Mouse (Mus musculus) neural tube, embryonic 11.5 days (tissue): Measurements from ENCODE around the gene Mis18bp1. TPM values are rescaled to one million over a fixed set of nuclear protein-coding genes. Genes with fewer than 3 reads are reported as not detected.
"Not testable (repeated sequence)": the region's sequence is repeated elsewhere in the genome, so short reads cannot be mapped to it uniquely, and the experiment has no call there.

Experiments used
- ATAC-seq: fragments of 200-750 bp; cut with Nextera tagmentation; 2 replicates; pipeline ENCODE4 v1.8.0; 2017; ENCODE audit warnings: moderate number of reproducible peaks, mild to moderate bottlenecking, moderate TSS enrichment, moderate library complexity; ENCODE audit not compliant: insufficient read depth, low FRiP score, low TSS enrichment
- DNase-seq: peaks from one replicate; pipeline ENCODE4 v3.0.0-alpha.2; 2015; ENCODE audit warnings: low spot score
- H3K27ac ChIP-seq: fragments of 300-500 bp; sonication (generic); 2 replicates; pipeline ENCODE4 v1.5.1; 2014; ENCODE audit warnings: low read depth, mild to moderate bottlenecking, low read length
- H3K27me3 ChIP-seq: fragments of 300-500 bp; sonication (generic); 2 replicates; pipeline ENCODE4 v1.6.1; 2014; ENCODE audit warnings: mild to moderate bottlenecking, low read length, mixed read lengths; ENCODE audit not compliant: control insufficient read depth, insufficient read depth
- H3K36me3 ChIP-seq: fragments of 300-500 bp; sonication (generic); 2 replicates; pipeline ENCODE4 v1.6.1; 2014; ENCODE audit warnings: mild to moderate bottlenecking, low read length, moderate library complexity, mixed read lengths; ENCODE audit not compliant: control insufficient read depth, insufficient read depth
- H3K4me1 ChIP-seq: fragments of 300-500 bp; sonication (generic); 2 replicates; pipeline ENCODE4 v1.6.1; 2014; ENCODE audit warnings: low read length, mixed read lengths; ENCODE audit not compliant: control insufficient read depth, insufficient read depth
- H3K4me2 ChIP-seq: fragments of 300-500 bp; sonication (generic); 2 replicates; pipeline ENCODE4 v1.6.1; 2014; ENCODE audit warnings: low read depth, mild to moderate bottlenecking, moderate library complexity
- H3K4me3 ChIP-seq: fragments of 300-500 bp; sonication (generic); 2 replicates; pipeline ENCODE4 v1.5.1; 2014; ENCODE audit warnings: low read depth, low read length
- H3K9ac ChIP-seq: fragments of 300-500 bp; sonication (generic); 2 replicates; pipeline ENCODE4 v1.6.1; 2014; ENCODE audit warnings: mild to moderate bottlenecking, low read length
- H3K9me3 ChIP-seq: fragments of 300-500 bp; sonication (generic); 2 replicates; pipeline ENCODE4 v1.6.1; 2016; ENCODE audit warnings: low read length; ENCODE audit not compliant: control insufficient read depth
- WGBS: fragments of 180-500 bp; shearing (Covaris S2); extraction: QIAGEN DNeasy Blood & Tissue Kit; methylation state at CpG from one replicate; pipeline ENCODE4 v1.1.7; 2014; 5-methylcytosine and 5-hydroxymethylcytosine counted together
- polyA plus RNA-seq: library from polyadenylated mRNA; unstranded; fragments of >200 nt; fragmentation: Nextera tagmentation; extraction: Ambion mirVana; gene quantifications from 2 replicates; pipeline ENCODE4 v1.2.1, GENCODE M21; 2014

Mis18bp1 gene
- polyA plus RNA-seq = 58.8 and 61.6 TPM in 2 replicates

DNA sequence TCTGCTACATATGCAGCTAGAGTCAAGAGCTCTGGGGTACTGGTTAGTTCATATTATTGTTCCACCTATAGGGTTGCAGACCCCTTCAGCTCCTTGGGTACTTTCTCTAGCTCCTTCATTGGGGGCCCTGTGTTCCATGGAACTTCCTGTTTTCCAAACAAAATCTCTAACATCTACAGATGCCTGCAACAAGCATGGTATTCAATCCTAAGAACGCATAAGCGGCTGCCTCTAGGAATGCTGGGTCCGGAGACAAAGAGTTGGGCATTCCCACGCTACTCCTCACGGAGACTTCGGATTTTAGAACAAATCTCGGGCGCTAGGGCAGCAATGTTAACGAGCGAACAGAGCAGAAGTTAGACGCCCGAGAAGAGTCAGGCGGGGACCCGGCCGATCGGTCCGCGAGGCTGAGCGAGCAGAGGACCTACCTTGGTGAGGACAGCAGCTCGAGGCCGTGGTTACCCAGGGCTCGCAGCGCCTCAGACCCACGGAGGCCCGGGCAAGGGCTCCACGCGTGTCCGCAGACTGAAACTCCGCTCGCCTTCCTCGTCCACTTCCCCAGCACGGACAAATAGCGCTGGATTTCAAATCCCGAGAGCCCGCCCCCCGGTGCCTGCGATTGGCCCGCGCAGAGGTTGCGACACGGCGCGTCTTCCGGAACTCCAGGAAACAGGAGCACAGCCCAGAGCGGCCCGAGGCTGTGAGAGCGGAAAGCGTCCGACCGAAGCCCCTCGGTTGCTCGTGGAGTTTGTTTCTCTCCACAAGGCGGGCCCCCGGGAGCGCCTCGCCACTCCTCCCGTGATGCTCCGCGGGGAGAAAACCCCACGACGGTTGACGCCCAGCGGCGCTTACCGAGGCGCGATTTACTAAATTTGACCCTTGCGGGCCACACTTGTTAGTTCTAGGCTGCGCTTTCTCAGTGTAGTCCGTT lies at the start of gene Mis18bp1:
Mis18bp1 (minus strand) TSS at position 584 of the 931 bp plus-strand sequence.
- Histone ChIP-seq H3K9ac (peak within 1 kb of the TSS; percentile 82), H3K27ac (peak within 1 kb of the TSS; percentile 88), H3K27me3 (no peaks in the 10 kb centered on the region), H3K4me3 (peak within 1 kb of the TSS; percentile 81), H3K4me1 (no peaks in the 10 kb centered on the region), H3K36me3 (no peaks in the 10 kb centered on the region), H3K9me3 (no peaks in the 10 kb centered on the region), H3K4me2 (peak within 1 kb of the TSS; percentile 55)
- ATAC-seq = peak; percentile 98
- peak; percentile 97 for DNase-seq
- under 1% methylated on average over 70 of the region's 70 CpGs for whole genome bisulfite sequencing

GRCm38 (mm10) chr12:65216404-65216840 lies 44.0 kb upstream of the Mis18bp1 start:
- H3K4me2 ChIP-seq = no peak overlapping the region
- no peaks in the 10 kb centered on the region for H3K9me3 ChIP-seq
- no peak overlapping the region for H3K9ac ChIP-seq
- no peaks in the 10 kb centered on the region for H3K4me1 ChIP-seq
- no peak overlapping the region for H3K4me3 ChIP-seq
- H3K27ac ChIP-seq = no peak overlapping the region
- ATAC-seq = peak; percentile 50; the same call in 1 of the 2 replicates
- no peaks in the 10 kb centered on the region for H3K36me3 ChIP-seq
- no peaks in the 10 kb centered on the region for H3K27me3 ChIP-seq
- no peak for DNase-seq
- WGBS = 85% methylated on average over 6 of the region's 6 CpGs

DNA sequence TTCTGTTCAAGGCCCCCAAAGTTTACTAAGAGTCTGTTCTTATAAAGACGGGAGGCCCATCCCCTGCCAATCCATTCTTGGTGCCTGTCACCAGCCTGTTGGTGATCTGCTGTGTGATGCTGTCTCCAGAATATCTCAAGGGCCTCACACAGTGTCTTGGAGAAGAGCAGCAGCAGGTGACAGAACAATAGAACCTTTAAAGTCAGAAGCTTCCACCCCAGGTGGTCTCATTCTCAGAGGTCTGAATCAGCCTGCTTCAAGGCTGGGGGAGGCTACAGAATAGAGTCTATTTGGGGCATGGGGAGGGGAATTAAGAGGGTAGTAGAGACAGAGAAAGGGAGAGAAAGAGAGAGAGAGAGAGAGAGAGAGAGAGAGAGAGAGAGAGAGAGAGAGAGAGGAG lies 34.0 kb upstream of the Mis18bp1 start:
- no peak overlapping the region for H3K4me2 ChIP-seq
- H3K27ac ChIP-seq = no peak overlapping the region
- H3K36me3 ChIP-seq = no peaks in the 10 kb centered on the region
- ATAC-seq = no peak
- no peak overlapping the region for H3K4me3 ChIP-seq
- H3K9me3 ChIP-seq = no peaks in the 10 kb centered on the region
- H3K4me1 ChIP-seq = no peaks in the 10 kb centered on the region
- no peaks in the 10 kb centered on the region for H3K27me3 ChIP-seq
- WGBS = 44% methylated on average over 1 of the region's 1 CpGs
- DNase-seq = no peak
- H3K9ac ChIP-seq = no peak overlapping the region

DNA sequence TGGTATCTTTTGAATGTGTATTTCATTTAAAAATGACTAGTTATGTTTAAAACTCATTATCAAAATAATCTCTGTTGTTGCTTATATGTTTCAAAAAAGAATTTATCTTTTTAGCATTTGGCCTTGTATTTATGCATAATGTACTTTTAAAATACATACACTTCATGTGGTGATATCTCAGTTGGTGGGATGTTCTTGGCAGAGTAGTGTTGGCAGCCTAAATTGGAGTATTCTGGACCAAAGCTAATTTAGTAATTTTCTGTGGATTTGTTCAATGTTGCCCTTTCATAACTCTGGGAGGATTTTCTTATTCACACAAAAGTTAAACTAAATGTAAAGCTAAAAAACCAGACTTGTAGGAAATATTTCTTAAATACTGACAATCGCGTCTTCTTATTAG lies 29.4 kb upstream of the Mis18bp1 start:
- Histone ChIP-seq H3K9ac (no peak overlapping the region), H3K27ac (no peak overlapping the region), H3K4me2 (no peak overlapping the region), H3K27me3 (no peaks in the 10 kb centered on the region), H3K36me3 (no peaks in the 10 kb centered on the region), H3K4me1 (no peaks in the 10 kb centered on the region), H3K9me3 (no peaks in the 10 kb centered on the region), H3K4me3 (no peak overlapping the region)
- whole genome bisulfite sequencing = 97% methylated on average over 2 of the region's 2 CpGs
- DNase-seq (no peak), ATAC-seq (no peak)

DNA sequence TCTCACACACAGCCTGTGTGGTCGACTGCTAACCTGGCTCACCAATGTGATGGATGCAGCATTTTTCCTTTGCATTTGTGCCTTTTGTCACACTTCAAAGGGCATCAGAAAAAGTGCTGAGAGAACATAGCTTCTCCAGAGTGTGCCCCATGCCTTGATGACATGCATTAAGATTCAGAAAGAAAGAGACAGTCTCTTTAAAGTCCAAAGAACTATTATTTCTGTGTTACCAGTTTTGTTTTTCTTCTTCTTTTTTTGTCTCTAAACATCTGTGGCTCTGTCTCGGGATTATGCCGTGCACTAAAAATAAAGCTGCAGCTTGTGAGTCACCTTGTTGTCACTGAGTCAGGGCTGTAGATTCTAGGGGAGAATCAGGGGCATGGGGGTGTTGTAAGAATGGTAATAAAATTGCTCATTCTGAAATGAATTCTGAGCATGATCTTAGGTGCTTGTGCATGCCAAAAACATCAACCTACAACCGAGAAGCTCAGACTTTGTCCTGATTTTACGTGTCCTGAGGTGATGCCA lies 21.7 kb upstream of the Mis18bp1 start:
- no peaks in the 10 kb centered on the region for H3K4me1 ChIP-seq
- no peak overlapping the region for H3K9ac ChIP-seq
- no peaks in the 10 kb centered on the region for H3K27me3 ChIP-seq
- H3K27ac ChIP-seq = no peak overlapping the region
- no peaks in the 10 kb centered on the region for H3K9me3 ChIP-seq
- ATAC-seq (no peak), DNase-seq (no peak)
- 79% methylated on average over 5 of the region's 5 CpGs for WGBS
- H3K4me2 ChIP-seq = no peak overlapping the region
- no peaks in the 10 kb centered on the region for H3K36me3 ChIP-seq
- no peak overlapping the region for H3K4me3 ChIP-seq

DNA sequence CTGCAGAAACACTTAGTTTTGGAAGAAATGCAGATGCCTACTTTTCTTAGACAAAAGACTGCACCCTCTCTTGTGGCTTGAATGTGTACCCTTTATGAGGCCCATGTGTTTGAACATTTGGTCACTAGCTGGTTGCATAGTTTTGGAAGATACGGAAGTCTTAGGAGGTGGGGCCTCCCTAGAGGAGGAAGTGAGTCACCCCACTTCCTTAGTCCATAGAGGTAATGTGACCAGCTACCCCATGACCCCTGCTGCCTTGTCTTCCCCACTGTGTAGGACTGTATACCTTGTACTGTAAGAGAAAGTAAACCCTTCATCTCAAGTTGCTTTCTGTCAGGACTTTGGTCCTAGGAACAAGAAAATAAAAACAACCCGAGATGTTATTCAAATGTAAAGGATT lies 16.8 kb upstream of the Mis18bp1 start:
- 86% methylated on average over 2 of the region's 2 CpGs for WGBS
- Histone ChIP-seq H3K36me3 (no peaks in the 10 kb centered on the region), H3K4me3 (no peak overlapping the region), H3K9ac (no peak overlapping the region), H3K9me3 (no peaks in the 10 kb centered on the region), H3K27ac (no peak overlapping the region), H3K27me3 (no peaks in the 10 kb centered on the region), H3K4me1 (no peaks in the 10 kb centered on the region), H3K4me2 (no peak overlapping the region)
- no peak for ATAC-seq
- DNase-seq = no peak

DNA sequence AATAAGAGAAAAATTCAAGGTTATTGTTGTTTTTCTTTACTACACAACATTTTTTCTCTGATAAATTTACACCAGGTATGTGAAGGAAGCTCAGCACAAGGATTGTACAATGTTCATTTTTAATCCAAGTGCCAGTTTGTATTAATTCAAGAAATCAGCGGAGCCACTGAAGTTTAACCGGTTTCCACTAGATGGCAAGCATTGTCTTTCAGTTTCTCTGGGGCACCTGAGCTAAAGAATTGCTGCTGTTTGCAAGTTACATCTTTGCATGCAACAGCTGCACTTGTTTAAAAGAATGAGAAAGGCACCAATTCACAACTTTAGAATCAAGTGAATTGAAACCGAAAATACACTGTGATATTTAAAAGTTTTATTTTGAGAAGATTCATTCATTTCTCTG lies 15.0 kb upstream of the Mis18bp1 start:
- 64% methylated on average over 3 of the region's 3 CpGs for WGBS
- no peak for ATAC-seq
- no peak for DNase-seq

DNA sequence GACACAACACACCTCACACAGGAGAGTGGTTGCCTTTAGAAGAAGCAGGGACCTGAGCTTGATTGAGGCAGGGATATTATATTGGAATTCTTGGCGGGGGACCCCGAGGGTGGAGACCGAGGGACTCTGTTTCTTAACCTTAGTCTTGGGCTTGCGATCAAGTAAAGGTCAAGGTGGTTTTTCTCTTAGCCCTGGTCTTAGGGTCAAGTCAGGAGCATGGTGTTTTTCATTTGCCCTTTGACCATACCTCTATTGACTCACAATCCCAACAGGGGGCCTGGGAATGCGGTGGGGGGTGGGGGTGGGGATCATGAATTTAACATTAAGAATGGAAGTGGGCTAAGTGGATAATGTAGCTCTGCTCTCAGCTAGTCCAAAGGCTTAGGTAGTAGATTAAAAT lies 1.3 kb upstream of the Mis18bp1 start:
- H3K27ac ChIP-seq = no peak overlapping the region
- no peaks in the 10 kb centered on the region for H3K9me3 ChIP-seq
- H3K4me1 ChIP-seq = no peaks in the 10 kb centered on the region
- WGBS = 91% methylated on average over 5 of the region's 5 CpGs
- no peaks in the 10 kb centered on the region for H3K36me3 ChIP-seq
- H3K27me3 ChIP-seq = no peaks in the 10 kb centered on the region
- H3K9ac ChIP-seq = no peak overlapping the region
- no peak overlapping the region for H3K4me2 ChIP-seq
- DNase-seq = no peak
- no peak for ATAC-seq
- H3K4me3 ChIP-seq = no peak overlapping the region

More for the DNA sequence above, 15.0 kb upstream of the Mis18bp1 start:
- no peak overlapping the region for H3K4me3 ChIP-seq
- no peak overlapping the region for H3K27ac ChIP-seq
- H3K27me3 ChIP-seq = no peaks in the 10 kb centered on the region
- H3K4me1 ChIP-seq = no peaks in the 10 kb centered on the region
- H3K9ac ChIP-seq = no peak overlapping the region
- H3K9me3 ChIP-seq = no peaks in the 10 kb centered on the region
- no peaks in the 10 kb centered on the region for H3K36me3 ChIP-seq
- H3K4me2 ChIP-seq = no peak overlapping the region

- DNase-seq (peak; percentile 39), ATAC-seq (peak; percentile 35)
- H3K27me3 ChIP-seq, H3K36me3 ChIP-seq, H3K9ac ChIP-seq, H3K9me3 ChIP-seq, H3K4me1 ChIP-seq: not testable (repeated sequence)
- 33% methylated on average over 8 of the region's 8 CpGs for WGBS
- Histone ChIP-seq H3K27ac (peak overlapping the region; percentile 88), H3K4me3 (peak overlapping the region; percentile 81), H3K4me2 (peak overlapping the region; percentile 55)
These were observed 555 bp upstream of the Mis18bp1 start for GRCm38 (mm10) chr12:65172959-65173358.
